Mouse (Mus musculus) cerebellum, adult 11 months (tissue): Measurements from ENCODE around the gene Camkmt.

Experiments
- DNase-seq: peaks from one replicate; pipeline ENCODE4 v3.0.0; 2022

Camkmt gene

GRCm38 (mm10) chr17:85469776-85470175, 379.4 kb downstream of the Camkmt start:
- DNase-seq: no peak

GRCm38 (mm10) chr17:85472687-85473202, 382.4 kb downstream of the Camkmt start:
- no peak for DNase-seq

GRCm38 (mm10) chr17:85473217-85473616, 382.9 kb downstream of the Camkmt start:
- DNase-seq: no peak

GRCm38 (mm10) chr17:85473881-85474280, 383.5 kb downstream of the Camkmt start:
- no peak for DNase-seq

GRCm38 (mm10) chr17:85481241-85481640, 390.9 kb downstream of the Camkmt start:
- DNase-seq: no peak

- no peak for DNase-seq
Measured at GRCm38 (mm10) chr17:85483086-85483485, 392.7 kb downstream of the Camkmt start.

GRCm38 (mm10) chr17:85484015-85484414, 393.7 kb downstream of the Camkmt start:
- DNase-seq: no peak

- DNase-seq: no peak
Measured at GRCm38 (mm10) chr17:85484526-85484925, 394.2 kb downstream of the Camkmt start.

GRCm38 (mm10) chr17:85485065-85485945, 395.0 kb downstream of the Camkmt start:
- no peak for DNase-seq

- DNase-seq: no peak
Measured at GRCm38 (mm10) chr17:85485946-85486533, 395.7 kb downstream of the Camkmt start.

- no peak for DNase-seq
Measured at GRCm38 (mm10) chr17:85486585-85487480, 396.5 kb downstream of the Camkmt start.

- DNase-seq: no peak
Measured at GRCm38 (mm10) chr17:85487531-85487930, 397.2 kb downstream of the Camkmt start.

- no peak for DNase-seq
Measured at GRCm38 (mm10) chr17:85488601-85489487, 398.5 kb downstream of the Camkmt start.

GRCm38 (mm10) chr17:85489488-85489980, 399.2 kb downstream of the Camkmt start:
- no peak for DNase-seq

- no peak for DNase-seq
Measured at GRCm38 (mm10) chr17:85491491-85491890, 401.1 kb downstream of the Camkmt start.

- no peak for DNase-seq
Measured at GRCm38 (mm10) chr17:85493521-85493920, 403.2 kb downstream of the Camkmt start.

GRCm38 (mm10) chr17:85495012-85495754, 404.8 kb downstream of the Camkmt start:
- no peak for DNase-seq

GRCm38 (mm10) chr17:85495871-85496270, 405.5 kb downstream of the Camkmt start:
- no peak for DNase-seq

GRCm38 (mm10) chr17:85504888-85505287, 414.5 kb downstream of the Camkmt start:
- no peak for DNase-seq

GRCm38 (mm10) chr17:85506206-85507088, 416.1 kb downstream of the Camkmt start:
- no peak for DNase-seq
